Mouse (Mus musculus) c-Kit-positive CD71-negative TER-119-negative erythroid progenitor cells, embryonic 14.5 days (primary cell): Measurements from ENCODE around the gene Scgb2b19.
"Not testable (repeated sequence)": the region's sequence is repeated elsewhere in the genome, so short reads cannot be mapped to it uniquely, and the experiment has no call there.

Experiments used
- DNase-seq: peaks from one replicate; pipeline ENCODE4 v3.0.0-alpha.2; 2013; ENCODE audit warnings: low read depth

Gene Scgb2b19

GRCm38 (mm10) chr7:33280238-33280637 is at the start of gene Scgb2b19:
Scgb2b19 (minus strand) TSS chr7:33280338.
- not testable (repeated sequence) for DNase-seq

GRCm38 (mm10) chr7:33286991-33287390 is 6.9 kb upstream of the Scgb2b19 start, which contains the start of gene Scgb1b19:
Scgb1b19 (plus strand) TSS chr7:33287291.
- DNase-seq = not testable (repeated sequence)
